Mouse (Mus musculus) cerebellum, postnatal 25 days (tissue): ENCODE data around the gene Gnl2.

Source experiments
- DNase-seq, 2 experiments: peaks; one replicate each; pipeline ENCODE4 v3.0.0; 2021; ENCODE audit warnings: mixed read lengths in 2 of 2

Gene Gnl2

DNA sequence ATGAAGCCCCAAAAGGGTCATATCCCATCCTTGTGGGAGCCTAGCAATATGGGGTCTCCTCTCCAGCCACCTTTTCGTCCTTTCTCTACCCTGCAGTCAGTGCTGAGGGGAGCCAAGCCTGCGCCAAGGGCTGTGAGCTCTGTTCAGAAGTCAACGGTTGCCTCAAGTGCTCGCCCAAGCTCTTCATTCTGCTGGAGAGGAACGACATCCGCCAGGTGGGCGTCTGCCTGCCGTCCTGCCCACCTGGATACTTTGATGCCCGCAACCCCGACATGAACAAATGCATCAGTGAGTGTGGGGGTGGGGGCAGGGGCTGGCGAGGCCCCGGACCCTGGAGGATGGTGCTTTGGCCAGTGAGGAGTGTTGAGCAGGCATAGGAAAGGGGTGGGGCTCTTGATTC, 11.5 kb upstream of the Gnl2 start:
- no peak for DNase-seq

DNA sequence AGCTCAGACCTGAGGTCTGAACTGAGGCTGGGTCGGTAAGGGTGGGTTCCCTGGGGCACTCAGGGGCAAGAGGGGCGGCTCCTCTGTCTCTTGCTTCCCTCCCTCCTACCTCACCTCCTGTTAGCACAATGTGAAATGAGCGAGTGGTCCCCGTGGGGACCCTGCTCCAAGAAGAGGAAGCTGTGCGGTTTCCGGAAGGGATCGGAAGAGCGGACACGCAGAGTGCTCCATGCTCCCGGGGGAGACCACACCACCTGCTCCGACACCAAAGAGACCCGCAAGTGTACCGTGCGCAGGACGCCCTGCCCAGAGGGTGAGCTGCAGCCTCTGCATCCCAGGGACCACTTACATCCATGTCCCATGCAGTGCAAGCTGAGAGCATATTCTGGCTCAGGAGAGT, 8.9 kb upstream of the Gnl2 start:
- DNase-seq = no peak

DNA sequence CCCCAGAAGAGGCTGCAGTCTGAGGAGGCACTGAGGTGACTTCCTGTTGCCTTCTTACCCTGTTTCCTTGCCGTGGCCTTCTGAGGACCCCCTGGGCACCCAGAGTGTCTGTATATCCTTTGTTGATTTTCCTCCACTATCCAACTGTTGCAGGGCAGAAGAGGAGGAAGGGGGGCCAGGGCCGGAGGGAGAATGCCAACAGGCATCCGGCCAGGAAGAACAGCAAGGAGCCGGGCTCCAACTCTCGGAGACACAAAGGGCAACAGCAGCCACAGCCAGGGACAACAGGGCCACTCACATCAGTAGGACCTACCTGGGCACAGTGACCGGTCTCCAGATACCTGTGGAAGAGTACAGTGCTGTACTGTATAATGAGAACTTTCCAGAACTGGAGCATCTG, 8.2 kb upstream of the Gnl2 start:
- no peak for DNase-seq

DNA sequence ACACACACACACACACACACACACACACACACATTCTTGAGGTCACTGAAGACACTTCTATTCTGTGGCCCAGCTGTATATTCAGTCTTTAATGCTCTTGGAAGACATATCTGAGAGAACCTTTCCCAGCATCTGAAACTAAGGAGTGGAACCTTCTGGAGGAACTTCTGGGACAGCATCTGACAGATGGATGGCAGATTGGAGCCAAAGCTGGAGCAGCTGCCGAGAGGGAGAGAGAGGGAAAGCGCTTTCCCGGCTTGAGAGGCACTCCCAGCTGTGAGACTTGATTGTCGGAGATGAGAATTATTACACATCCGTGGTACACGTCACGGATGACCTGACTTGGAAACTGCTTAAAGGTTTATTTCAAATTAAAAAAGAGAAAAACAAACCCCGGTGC, 7.7 kb upstream of the Gnl2 start:
- no peak for DNase-seq

DNA sequence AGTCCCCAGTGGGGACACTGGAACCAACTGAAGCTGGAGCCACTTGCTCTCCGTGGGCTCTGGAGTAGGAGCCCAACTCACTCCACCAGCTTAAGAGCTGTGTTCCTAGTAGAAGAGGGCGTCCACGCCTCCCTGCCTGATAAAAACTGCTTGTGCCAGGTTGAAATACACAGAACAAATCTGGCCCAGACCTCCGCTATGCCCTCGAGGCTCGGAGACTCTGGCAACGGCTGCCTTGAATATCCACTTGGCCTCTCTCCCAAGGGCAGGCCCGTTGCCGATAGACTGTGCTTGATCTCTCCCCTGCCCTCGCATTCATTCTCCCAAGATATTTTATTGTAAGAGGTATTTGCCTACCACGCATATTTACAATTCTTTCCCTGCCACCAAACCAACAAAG, 1.0 kb downstream of the Gnl2 start:
- peak in 1 of 2 experiments; percentile 10 for DNase-seq

DNA sequence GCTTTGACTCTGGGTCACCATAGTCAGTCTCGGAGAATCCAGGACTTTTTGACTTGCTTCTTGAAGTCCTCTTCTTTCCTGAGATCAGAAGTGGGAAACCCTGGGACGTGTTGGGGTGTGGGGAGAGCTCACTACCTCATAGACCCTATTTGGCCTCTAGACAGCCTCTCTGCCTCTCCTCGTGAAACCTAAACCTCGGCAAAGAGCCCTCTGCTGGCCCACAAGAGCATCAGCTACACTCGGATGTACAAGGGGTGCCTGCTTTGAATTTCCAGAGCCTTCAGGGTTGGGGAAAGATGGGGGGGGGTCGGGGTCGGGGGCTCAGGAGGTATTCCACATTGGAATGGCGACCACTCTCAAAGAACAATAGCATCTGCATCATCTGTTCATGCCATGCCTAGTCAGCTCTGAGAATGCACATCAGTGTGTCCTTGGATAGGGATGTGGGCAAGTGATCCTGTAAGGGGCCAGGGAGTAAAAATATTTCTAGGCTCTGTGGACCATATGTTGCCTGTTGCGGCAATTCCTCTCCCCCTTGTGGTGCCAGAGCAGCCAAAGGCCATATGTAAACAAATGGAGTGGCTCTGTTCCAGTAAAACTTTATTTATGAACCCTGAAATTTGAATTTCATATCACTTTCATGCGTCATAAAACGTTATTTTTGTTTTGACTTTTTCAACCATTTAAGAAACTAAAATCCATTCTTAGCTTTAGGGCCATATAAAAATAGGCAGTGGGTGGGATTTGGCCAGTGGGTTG, 4.6 kb downstream of the Gnl2 start:
- DNase-seq = no peak

DNA sequence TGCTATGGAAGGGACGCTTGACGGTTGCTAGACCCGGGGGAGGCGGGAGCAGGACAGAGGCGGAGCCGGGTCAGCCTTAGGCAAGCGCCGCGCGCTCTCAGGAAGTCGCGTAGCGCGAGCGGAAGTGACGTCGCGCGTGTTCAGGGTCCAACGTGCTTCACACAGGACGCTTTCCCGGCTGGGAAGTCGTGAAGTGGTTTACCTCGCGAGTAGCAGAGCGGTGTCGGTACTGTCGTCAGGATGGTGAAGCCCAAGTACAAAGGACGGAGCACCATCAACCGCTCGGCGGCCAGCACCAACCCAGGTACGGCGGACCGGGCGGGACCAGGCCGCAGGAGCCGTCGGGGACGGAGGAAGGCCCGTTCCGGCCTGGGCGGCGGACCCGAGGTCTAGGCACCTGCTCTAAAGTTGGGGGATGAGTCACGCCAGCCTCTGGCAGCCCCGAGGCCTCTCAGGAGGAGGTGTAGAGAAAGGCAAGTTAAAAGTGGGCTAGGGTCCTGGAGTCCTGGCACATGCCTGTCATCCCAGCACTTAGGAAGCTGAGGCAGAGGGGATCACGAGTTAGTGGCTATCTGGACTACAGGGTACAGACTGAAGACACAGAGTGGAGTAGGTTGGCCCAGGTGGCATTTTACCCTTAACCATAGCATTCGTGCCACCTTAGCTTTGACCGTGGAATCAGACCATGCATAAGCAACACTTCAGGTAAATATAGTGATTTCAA, 13.7 kb downstream of the Gnl2 start:
- DNase-seq = peak; percentile 94 to 96

DNA sequence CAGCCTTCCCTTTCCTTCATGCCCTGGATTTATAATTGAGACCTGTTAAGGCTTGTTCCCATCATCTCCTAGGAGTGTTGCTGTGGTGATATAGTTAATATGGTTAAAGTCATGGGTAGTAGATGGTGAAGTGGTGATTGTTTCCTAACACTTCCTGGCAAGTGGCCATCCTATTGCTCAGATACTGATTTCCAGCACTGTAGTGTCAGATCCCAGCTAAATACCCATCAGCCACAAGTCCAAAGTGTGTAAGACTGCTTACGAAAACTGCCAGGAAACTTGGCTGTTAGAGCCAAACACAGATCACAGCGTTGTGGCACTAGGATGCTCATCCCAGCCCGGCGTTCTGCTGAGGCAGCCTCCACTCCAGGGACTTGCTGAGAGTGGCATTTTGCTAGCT, 18.0 kb downstream of the Gnl2 start:
- DNase-seq = no peak

DNA sequence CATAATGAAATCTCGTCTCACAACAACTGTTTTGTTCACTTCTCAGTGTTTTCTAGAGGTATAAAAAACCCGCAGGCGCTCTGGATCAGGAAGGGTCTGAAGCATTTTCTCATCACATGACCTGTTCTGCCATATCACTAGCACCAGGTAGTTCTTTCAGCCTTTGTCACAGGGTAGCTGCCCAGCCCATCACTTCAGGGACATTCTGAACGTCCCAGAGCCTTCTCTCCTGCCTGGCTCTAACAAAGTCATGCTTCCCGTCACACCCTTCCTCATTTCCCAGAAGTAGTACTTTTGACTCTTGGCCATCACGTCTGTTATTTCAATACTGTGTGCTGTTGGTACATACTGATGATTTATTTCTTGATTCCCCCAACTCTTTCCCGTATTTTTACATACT, 28.1 kb downstream of the Gnl2 start:
- no peak for DNase-seq

DNA sequence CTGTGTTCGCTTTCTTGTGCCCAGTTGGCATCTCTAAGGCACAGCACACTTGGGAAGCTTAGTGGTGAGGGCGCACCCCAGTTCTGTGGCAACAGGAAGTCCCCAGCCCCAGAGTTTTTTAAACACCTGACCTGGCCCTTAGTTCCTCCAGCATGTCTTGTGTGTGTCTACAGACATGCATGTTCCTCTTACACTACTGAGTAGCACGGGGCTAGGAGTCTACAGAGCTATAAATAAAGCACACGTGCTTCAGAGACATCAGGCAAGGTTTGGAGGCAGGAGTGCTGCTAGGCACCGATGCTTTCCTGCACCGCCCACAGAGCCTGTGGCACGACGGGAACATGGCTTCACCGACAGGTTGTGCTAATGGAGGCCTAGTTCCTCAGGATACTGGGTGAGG, 39.0 kb downstream of the Gnl2 start:
- DNase-seq = no peak

DNA sequence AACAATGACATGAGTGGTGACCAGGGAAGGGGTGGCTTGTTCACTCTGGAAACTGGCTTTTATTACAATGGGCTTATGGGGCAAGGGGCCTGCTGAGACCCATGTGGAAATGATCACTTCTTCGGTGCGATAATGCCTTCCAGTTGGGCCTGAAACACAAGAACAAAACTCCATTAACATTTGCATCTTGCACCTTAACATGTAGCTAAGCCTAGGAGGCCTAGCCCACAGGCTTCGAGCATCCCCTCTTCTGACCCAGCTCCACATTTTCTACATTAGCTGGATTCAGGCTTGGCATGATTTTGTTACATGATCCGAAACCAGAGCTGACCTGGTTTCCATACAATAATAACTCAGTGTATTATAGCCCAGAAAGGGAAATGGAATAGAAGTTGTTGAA, 40.1 kb downstream of the Gnl2 start:
- DNase-seq = no peak

DNA sequence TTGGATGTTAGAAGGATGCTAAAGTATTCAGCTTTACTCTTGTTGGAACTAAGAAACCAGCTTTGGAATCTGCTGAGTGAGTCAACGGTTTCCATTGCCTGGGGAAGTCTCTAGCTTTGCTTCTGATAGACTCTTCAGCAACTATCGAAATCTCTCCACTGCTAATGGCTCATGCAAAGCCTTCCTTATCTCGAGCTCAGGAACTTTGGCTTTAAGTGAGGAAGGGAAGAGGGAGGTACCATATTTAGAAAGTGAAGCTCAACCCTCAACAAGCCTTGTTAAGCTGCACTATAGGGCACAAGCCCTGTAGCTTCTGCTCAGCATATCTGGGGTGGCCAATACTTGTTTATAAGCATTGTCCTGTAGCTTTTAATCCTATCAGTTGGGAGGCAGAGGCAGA, 40.9 kb downstream of the Gnl2 start:
- no peak for DNase-seq

DNA sequence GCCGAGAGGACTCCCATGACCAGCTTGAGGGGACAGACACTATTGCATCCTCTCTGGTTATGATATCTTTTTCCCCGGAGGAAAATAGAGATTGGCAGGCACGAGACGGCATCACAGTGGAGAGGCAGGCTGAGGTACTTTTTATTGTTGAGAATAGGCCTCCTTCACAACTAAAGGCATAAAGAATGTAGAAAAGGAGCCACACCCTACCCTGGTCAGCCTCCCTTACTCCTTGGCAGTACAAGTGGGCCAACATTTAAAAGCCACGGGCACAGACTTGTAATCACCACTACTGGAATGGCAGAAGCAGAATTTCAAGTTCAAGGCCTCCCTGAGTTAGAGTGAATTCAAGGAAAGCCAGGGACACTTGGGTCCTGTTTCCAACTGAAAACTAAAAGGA, 41.6 kb downstream of the Gnl2 start:
- no peak for DNase-seq

DNA sequence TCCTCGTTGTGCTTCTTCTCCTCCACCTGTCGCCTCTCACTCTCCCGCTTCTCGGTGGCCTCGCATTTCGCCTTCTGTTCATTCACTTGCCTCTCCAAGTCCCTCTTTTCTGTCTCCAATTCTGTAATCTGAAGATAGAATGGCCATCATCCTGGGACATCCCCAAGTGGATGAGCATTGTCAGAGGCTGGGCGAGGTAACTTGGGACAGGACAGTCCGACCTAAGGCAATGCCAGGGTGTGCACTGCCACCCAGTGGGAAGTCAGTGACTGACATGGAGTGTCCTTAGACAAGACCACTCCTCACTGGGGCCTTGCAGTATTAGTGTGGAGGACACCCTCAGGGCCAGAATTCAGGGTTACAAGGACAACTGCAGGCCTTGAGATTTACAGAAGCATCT, 42.6 kb downstream of the Gnl2 start:
- peak; percentile 24 to 59 for DNase-seq

DNA sequence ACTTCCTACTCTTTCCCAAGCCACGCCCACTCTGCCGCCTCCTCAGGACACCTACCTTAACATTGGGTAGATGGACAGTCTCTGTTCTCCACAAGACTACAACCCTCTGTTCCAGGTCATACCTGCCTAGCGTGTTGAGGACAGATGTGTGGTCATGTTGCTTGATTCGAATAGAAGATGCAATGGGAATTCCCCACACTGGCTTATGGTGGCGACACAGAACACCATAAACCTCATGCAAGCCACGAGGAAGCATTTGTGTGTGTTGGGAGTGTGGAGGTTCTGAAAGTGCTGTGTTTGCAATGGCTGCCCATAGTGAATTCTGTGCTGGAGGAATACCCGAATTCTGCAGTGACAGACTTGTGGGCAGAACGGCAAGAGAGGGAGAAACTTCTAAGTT, 47.4 kb downstream of the Gnl2 start:
- DNase-seq = no peak

DNA sequence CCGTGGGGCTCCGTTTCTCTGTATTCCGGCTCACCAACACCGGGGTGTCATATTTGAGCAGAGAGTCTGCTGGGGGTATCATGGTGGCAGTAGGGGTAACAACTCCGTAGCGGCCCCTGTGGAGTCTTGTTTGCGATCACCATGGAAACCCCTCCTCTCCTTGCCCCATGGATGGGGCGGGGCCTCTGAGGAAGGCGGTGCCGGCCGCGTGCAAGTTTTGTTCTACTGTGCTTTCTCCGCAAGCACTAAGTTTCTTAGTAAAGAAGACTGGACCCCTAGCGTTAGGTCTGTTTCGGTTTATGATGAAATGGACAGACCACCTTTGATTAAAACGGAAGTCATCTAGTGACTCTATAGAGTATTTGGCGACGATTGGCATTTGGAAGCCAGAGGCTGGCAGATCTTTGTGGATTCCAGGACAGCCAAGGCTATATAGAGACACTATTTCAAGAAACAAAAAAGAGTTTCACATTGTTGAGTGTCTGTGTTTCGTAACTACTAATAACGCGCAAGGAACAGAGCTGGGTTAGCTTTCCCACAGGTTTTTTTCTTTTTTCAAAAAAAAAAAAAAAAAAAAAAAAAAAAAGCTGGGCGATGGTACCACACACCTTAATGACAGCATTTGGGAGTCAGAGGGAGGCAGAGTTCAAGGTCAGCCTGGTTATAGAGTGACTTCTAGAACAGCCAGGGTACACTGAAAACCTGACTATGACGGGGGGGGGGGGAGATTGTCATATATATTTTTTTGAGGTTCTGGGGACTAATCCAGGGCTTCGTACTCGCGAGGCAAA, 49.3 kb downstream of the Gnl2 start, which contains the start of gene Dnali1:
Gene Dnali1 (minus strand): TSS at position 187 of the 791 bp plus-strand sequence.
- DNase-seq = peak; percentile 36 to 56

DNA sequence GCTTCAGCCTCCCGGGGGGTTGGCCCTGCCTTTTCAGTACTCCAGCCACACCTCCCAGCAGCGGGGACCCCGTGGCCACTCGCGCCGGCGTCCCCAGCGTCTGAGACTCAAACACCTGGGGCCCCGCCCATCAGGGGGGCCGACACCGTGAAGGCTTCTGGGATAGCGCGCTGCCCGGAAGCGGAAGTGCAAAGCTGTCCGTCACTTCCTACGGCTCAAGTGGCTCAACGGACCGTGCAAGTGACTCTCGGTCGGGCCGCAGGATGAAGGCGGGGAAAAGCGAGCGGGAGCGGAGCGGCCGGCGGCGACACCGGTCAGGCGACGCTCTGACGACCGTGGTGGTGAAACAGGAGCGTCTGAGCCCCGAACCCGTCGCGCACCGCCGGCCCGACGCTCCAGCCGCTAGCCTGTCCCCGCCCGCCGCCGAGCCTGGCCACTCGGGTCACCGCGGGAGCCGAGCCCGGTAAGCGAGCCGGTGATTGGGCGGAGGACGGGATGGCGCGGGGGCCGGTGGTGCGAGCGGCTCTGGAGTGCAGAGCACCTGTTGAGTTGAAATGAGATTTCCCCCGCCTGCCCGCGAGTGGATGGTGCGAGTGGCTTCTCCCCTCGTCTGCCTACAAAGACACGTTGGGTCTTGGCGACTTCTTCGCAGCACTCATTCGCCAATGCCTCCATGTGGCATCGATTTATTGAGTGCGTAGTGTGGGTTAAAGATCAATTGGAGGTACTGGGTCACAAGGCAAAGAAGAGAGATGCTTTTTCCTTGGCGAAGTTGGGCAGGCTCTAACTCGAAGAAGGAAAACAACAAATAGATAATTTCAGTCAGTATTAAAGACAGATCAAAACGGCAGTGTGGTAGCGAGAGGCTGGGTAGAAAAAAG, 50.3 kb downstream of the Gnl2 start, which contains the start of gene Snip1:
Gene Snip1 (plus strand): TSS at position 183 of the 881 bp plus-strand sequence.
- peak; percentile 97 for DNase-seq

DNA sequence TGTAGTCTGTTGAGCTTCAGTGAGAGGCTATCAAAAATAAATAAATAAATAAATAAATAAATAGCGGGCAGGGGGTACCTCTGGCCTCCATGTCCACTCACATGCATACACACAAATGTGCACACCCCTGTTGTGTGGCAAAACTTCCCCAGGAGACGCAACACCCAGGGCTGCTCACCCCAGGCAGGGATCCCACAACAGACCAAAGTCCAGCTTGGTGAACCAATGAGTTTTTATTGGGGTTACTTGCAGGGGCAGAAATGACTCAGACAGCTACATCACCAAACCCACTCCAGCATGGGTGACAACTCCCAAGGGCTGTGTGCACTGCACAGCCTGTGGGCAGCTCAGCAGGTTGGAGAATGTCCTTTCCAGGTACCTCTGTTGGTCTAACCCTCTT, 61.3 kb downstream of the Gnl2 start:
- DNase-seq = no peak

DNA sequence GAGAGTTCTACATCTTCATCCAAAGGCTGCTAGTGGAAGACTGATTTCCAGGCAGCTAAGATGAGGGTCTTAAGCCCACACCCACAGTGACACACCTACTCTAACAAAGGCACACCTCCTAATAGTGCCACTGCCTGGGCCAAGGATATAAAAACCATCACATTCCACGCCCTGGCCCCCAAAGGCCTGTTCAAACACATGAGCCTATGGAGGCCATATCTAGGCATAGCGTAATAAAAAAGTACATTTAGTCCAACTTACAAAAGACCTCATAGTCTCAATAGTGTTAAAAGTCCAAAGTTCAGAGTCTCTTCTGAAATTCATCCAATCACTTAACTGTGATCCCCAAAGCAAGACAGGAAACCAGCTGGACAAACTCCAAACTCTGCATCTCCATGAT, 62.3 kb downstream of the Gnl2 start:
- no peak for DNase-seq

DNA sequence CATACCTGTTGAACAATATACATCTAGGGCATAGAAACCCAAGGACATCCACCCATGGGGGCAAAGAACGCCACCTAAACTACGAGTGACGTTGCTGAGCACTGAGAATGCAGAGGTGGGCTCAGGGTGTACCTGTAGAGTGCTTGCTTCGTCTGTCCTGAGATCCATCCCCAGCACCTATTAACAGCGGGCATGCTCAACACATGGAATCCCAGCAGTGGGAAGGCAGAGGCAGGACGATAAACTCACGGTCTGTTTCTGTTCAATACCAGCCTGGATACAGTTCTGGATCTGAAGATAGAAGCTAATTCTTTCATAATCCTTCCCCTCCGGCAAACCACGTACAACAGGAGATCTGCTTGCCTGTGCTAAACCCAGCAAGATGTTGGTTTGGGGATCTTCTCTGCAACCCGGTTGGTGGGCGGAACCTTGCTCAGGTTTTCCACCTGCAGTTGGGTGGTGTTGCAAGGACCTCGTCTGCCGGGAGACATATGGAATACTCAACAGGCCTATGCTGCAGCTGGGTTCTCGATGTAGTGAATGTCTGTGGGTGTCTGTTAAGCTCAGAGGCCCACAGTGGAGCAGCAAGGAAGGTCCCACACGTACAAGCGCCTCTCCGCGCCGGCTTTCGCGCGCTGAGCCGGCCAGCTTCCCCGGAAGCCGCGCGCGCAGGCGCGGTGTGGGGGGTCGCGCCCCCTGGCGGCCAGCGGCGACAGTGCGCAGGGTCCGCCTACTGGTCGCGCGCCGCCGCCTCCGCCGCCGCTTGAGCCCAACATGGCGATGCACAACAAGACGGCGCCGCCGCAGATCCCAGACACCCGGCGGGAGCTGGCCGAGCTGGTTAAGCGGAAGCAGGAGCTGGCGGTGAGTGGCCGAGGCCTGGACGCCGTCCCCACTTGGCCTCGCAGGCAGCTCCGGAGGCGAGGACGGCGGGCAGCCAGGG, 68.3 kb downstream of the Gnl2 start, which contains the start of gene Meaf6:
Gene Meaf6 (plus strand): TSS at position 732 of the 943 bp plus-strand sequence.
- DNase-seq = peak; percentile 96 to 97

DNA sequence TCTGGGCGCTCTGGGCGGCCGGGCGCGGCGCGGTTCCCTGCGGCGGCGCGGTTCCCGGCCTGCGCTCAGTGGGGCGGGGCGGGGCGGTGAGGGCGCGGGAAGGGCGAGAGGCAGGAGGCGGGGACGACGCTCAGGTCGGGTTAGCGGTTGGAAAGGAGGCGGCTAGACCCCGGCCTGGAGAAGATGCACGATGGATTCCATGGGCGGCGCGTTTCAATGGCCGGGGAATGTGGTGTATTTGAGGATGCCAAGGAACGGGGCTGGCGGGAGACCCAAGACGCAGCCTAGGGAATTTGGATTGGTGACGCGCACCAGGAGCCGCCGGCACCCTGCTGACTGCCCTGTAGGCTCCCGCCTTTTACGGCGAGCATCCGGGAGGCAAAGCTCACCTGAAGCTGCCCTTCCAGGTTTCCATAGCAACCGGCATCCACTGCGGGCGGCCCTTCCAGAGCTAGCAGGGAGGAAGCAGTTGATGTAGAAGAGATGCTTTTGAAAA, 69.0 kb downstream of the Gnl2 start:
- peak in 1 of 2 experiments; percentile 78 for DNase-seq
